Mouse (Mus musculus) embryonic facial prominence, embryonic 10.5 days (tissue): ENCODE data around the gene Tex13c1. TPM values are rescaled to one million over a fixed set of nuclear protein-coding genes. Genes with fewer than 3 reads are reported as not detected.

Source experiments
- DNase-seq: peaks from one replicate; pipeline ENCODE4 v3.0.0-alpha.2; 2017; ENCODE audit warnings: low spot score
- H3K27ac ChIP-seq: fragments of 300-500 bp; sonication (generic); replicated peaks from 2 replicates; pipeline ENCODE4 v1.5.1; 2016; ENCODE audit warnings: mild to moderate bottlenecking
- H3K27me3 ChIP-seq: fragments of 300-500 bp; sonication (generic); replicated peaks from 2 replicates; pipeline ENCODE4 v1.6.1; 2016; ENCODE audit warnings: low read depth, mild to moderate bottlenecking; ENCODE audit not compliant: poor library complexity, severe bottlenecking
- H3K36me3 ChIP-seq: fragments of 300-500 bp; sonication (generic); replicated peaks from 2 replicates; pipeline ENCODE4 v1.6.1; 2016; ENCODE audit warnings: mild to moderate bottlenecking, moderate library complexity
- H3K4me1 ChIP-seq: fragments of 300-500 bp; sonication (generic); 2 replicates; pipeline ENCODE4 v1.6.1; 2016
- H3K4me3 ChIP-seq: fragments of 300-500 bp; sonication (generic); 2 replicates; pipeline ENCODE4 v1.5.1; 2016; ENCODE audit warnings: mild to moderate bottlenecking, moderate library complexity
- H3K9me3 ChIP-seq: fragments of 300-500 bp; sonication (generic); 2 replicates; pipeline ENCODE4 v1.6.1; 2016; ENCODE audit warnings: mild to moderate bottlenecking
- WGBS: fragments of 180-500 bp; shearing (Covaris S2); methylation state at CpG from one replicate; pipeline ENCODE4 v1.1.7; 2016; 5-methylcytosine and 5-hydroxymethylcytosine counted together
- polyA plus RNA-seq: library from polyadenylated mRNA; unstranded; fragments of >200 nt; fragmentation: Nextera tagmentation; extraction: Ambion mirVana; gene quantifications from 2 replicates; pipeline ENCODE4 v1.2.1, GENCODE M21; 2016

Tex13c1 gene
- polyA plus RNA-seq, result not detected in 2 replicates

- Histone ChIP-seq H3K9me3 (no peaks in the 10 kb centered on the region), H3K4me1 (no peaks in the 10 kb centered on the region), H3K27ac (no peak within 1 kb of the TSS), H3K36me3 (no peaks in the 10 kb centered on the region), H3K27me3 (no peaks in the 10 kb centered on the region), H3K4me3 (no peak within 1 kb of the TSS)
- no peak for DNase-seq
- WGBS, result 83% methylated on average over 3 of the region's 3 CpGs
Measured at GRCm38 (mm10) chrX:43590860-43591259, at the start of gene Tex13c1. Gene Tex13c1, plus strand, starts transcription at chrX:43591160.

Other genes starting within 250 kb of the Tex13c1 start
- gene Tenm1, start 162.0 kb upstream of the Tex13c1 start, polyA plus RNA-seq, result 0.31 and 0.61 TPM in 2 replicates